Mouse (Mus musculus) adrenal gland, postnatal 25 days (tissue): ENCODE data around the gene Tepp. TPM values are rescaled to one million over a fixed set of nuclear protein-coding genes. Genes with fewer than 3 reads are reported as not detected.

Source experiments
- DNase-seq: peaks from one replicate; pipeline ENCODE4 v3.0.0; 2021; ENCODE audit warnings: mixed read lengths
- total RNA-seq: library from RNA; stranded (reverse); gene quantifications from 2 replicates; pipeline ENCODE4 v1.2.3, GENCODE M21; 2021

The Tepp gene
- total RNA-seq, 1 experiment from 2014 or later, result 0.76 TPM

DNA sequence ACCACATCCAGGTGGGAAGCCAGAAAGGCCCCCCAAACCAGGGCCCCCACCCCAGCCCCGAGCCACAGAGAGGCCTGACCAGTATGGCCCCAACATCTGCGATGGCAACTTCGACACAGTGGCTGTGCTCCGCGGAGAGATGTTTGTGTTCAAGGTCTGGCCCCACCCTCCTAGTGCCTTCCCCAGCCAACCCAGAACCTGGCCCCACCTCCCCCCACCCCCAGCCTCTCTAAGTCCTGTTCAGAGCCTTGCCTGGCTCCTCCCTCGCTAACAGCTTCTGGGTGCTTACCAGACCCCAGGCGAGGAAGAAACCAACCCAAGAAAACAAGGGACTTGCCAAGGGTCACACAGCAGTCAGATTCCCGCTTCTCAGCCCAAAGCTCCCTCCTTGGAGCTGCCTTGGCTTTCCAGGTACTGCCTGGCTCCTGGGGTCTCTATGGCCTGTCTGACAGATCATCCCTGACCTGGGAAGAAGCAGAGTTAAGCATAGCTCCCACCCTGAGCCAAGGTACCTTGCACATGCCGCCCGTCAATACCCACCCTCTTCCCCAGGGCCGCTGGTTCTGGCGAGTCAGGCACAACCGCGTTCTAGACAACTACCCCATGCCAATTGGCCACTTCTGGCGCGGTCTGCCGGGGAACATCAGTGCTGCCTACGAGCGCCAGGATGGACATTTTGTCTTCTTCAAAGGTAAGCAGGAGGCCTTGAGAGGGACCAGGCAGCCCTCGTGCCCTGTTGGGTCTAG is 59.4 kb downstream of the Tepp start:
- DNase-seq, result no peak

DNA sequence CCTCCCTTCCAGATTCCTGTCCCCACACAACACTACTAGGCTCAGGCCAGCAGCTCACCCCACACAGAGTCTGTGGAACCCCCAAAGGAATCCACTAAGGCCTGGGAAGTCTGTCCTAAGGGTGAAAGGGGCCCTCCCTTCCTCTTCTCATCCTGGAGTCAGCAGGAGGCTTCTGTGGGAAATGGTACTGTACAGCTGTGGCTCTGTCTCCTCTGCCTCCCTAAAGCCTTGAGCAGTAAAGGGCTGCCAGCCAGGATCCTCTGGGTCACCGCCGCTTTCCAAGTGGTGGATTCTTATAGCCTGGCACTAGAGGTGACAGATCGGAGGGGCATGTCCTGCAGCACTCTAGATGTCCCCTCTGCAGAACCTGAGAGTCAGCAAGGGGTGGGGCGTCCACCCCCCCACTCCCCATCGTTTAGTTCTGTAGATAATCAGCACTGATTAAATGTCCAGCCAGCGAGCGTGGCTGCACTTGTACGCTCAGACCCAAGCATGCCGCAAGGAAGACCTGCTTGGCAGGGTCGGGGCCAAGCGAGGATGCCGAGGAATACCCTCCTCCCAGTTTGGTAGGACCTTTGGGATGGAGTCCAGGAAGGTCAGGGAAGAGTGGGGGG is 63.1 kb downstream of the Tepp start:
- DNase-seq, result no peak

DNA sequence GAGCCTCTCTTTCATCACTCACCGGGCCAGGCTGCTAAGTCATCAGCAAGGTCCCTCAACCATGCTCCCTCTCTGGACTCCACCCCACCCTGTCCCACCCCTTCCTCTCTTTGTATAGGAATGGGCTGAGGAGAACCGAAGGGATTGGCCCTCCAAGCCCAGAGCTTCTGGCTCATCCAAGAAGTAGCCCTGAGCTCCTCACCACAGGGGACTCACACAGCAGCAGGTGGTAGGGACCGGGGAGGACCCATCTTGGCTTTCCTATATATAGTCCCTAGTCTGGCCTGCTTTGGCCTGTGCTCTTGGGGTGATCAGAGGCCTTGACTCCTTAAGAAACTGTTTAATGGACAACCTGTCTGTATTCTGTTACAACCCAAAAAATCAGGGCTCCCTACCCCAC is 64.1 kb downstream of the Tepp start:
- DNase-seq, result no peak

DNA sequence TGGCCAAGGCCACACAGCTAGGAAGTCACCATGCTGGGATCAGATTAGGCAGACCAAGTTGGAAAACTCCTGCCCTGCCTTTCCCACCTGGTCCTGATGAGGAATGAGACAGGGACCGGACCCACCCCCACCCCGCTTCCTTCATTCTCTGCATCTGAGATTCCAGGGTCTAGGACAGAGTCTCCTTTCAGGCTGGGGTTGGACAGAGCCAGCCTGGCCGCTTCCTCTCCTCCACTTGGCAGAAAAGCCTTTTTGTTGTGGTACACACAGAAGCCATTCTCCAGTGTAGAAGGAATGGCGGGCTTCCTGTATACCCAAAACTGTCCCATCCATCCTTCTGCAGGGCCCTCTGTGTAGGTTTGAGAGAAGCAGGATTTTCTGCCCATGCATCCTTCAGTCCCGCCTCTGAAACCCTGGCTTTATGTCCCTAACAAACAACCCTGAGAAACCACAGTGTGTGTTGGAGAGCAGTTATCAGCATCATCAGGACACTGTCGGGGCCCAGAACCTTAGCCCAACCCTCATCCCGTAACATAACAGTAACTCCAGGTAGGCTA is 65.1 kb downstream of the Tepp start:
- no peak for DNase-seq

Other genes starting within 250 kb of the Tepp start
- gene Katnb1, start 229.4 kb upstream of the Tepp start, total RNA-seq, result 13.2 and 14.1 TPM in 2 replicates
- gene Kifc3, start 107.8 kb upstream of the Tepp start, total RNA-seq, result 108 and 116 TPM in 2 replicates
- gene Cngb1, start 4.0 kb upstream of the Tepp start, total RNA-seq, result 0.52 and 1.6 TPM in 2 replicates
- gene Zfp319, start 21.4 kb downstream of the Tepp start, total RNA-seq, result 11.3 and 13.6 TPM in 2 replicates
- gene Usb1, start 21.7 kb downstream of the Tepp start, total RNA-seq, result 22.4 and 23.0 TPM in 2 replicates
- gene Mmp15, start 41.7 kb downstream of the Tepp start, total RNA-seq, result 8.7 and 10.5 TPM in 2 replicates
- 53.1 and 58.0 TPM in 2 replicates for gene Cfap20, start 124.3 kb downstream of the Tepp start, total RNA-seq
- 59.6 and 88.3 TPM in 2 replicates for gene Csnk2a2, start 179.5 kb downstream of the Tepp start, total RNA-seq
- gene Ccdc113, start 223.5 kb downstream of the Tepp start, total RNA-seq, result 1.4 TPM in 1 of 2 replicates, not detected in the other